In genomic region chr16:20715161-20715560, GRCm38 (mm10) we compare ENCODE assay signal across 8 mouse cellular contexts. TPM values are rescaled to one million over a fixed set of nuclear protein-coding genes. Genes with fewer than 3 reads are reported as not detected.
A peak's percentile ranks its signal among the peaks of the same experiment; 100 is the strongest.
DNase-seq lines count a peak whose midpoint lies in the region; ATAC-seq and TF ChIP-seq lines count a peak whose summit lies in the region.

No protein-coding gene starts in this region.

- no peak for ATAC-seq in heart, embryonic 16.5 days (replicated peaks; ENCODE audit: extremely low read depth, insufficient read depth, low FRiP score)
- no peak for ATAC-seq in hindbrain, embryonic 15.5 days (ENCODE audit: low FRiP score, low read depth)
- no peak for ATAC-seq in midbrain, embryonic 16.5 days
- ATAC-seq in CD4-positive, CD25-positive, alpha-beta regulatory T cell, adult 4 months, result no peak

- intact Hi-C loops in heart, postnatal 36 days (cut with DNase I), result no loop called here

- DNase-seq in heart, postnatal 36 days, result no peak
- no peak for DNase-seq in right cerebral cortex, adult 18-20 months
- DNase-seq in layer of hippocampus, adult 9-10 months (ENCODE audit: low spot score), result no peak

- peaks cover 4% of the 10 kb centered on the region; the same call in 1 of the 2 replicates for H3K36me3 ChIP-seq in heart, embryonic 16.5 days (ENCODE audit: control insufficient read depth, insufficient read depth)
- H3K36me3 ChIP-seq in hindbrain, embryonic 15.5 days, result peaks cover 23% of the 10 kb centered on the region
- peaks cover 9% of the 10 kb centered on the region for H3K36me3 ChIP-seq in midbrain, embryonic 16.5 days (ENCODE audit: control insufficient read depth, insufficient read depth, low read length)

- 77% methylated on average over 2 of the region's 2 CpGs for WGBS in heart, embryonic 16.5 days
- 49% methylated on average over 2 of the region's 2 CpGs for WGBS in hindbrain, embryonic 15.5 days
- 79% methylated on average over 2 of the region's 2 CpGs for WGBS in midbrain, embryonic 16.5 days

- TF ChIP-seq POLR2A in cortical plate, adult 2 months (IDR thresholded peaks at IDR 0.05; ENCODE audit: extremely low read depth, insufficient read depth, low read length), result no peak

- no peak overlapping the region for H3K27ac ChIP-seq in heart, embryonic 16.5 days (ENCODE audit: low read length)
- no peak overlapping the region for H3K27ac ChIP-seq in cortical plate, adult 2 months (ENCODE audit: insufficient read depth, low read length)
- peak overlapping the region; percentile 85; the same call in 1 of the 2 replicates for H3K27ac ChIP-seq in hindbrain, embryonic 15.5 days (replicated peaks)
- peak overlapping the region; percentile 95; the same call in 1 of the 2 replicates for H3K27ac ChIP-seq in midbrain, embryonic 16.5 days (ENCODE audit: low read length)

- peak overlapping the region; percentile 88 for H3K4me2 ChIP-seq in heart, embryonic 16.5 days (ENCODE audit: low read depth, low read length)
- peak overlapping the region; percentile 94 for H3K4me2 ChIP-seq in hindbrain, embryonic 15.5 days
- peak overlapping the region; percentile 95 for H3K4me2 ChIP-seq in midbrain, embryonic 16.5 days (ENCODE audit: low read length)

- H3K9me3 ChIP-seq in heart, embryonic 16.5 days (replicated peaks; ENCODE audit: control insufficient read depth, low read length), result no peaks in the 10 kb centered on the region
- H3K9me3 ChIP-seq in hindbrain, embryonic 15.5 days, result no peaks in the 10 kb centered on the region
- no peaks in the 10 kb centered on the region for H3K9me3 ChIP-seq in midbrain, embryonic 16.5 days (replicated peaks; ENCODE audit: control insufficient read depth, low read length, poor library complexity, severe bottlenecking)

- peak overlapping the region; percentile 80 for H3K4me3 ChIP-seq in heart, embryonic 16.5 days (ENCODE audit: low read length)
- H3K4me3 ChIP-seq in cortical plate, adult 2 months (ENCODE audit: insufficient read depth, low read length), result peak overlapping the region; percentile 72
- H3K4me3 ChIP-seq in hindbrain, embryonic 15.5 days, result peak overlapping the region; percentile 72
- H3K4me3 ChIP-seq in midbrain, embryonic 16.5 days (ENCODE audit: low read depth, low read length), result peak overlapping the region; percentile 69

- peak overlapping the region; percentile 80; the same call in 1 of the 2 replicates for H3K9ac ChIP-seq in heart, embryonic 16.5 days (ENCODE audit: low read length)
- peak overlapping the region; percentile 62 for H3K9ac ChIP-seq in hindbrain, embryonic 15.5 days
- peak overlapping the region; percentile 85 for H3K9ac ChIP-seq in midbrain, embryonic 16.5 days (ENCODE audit: low read depth, low read length)

- no peaks in the 10 kb centered on the region for H3K27me3 ChIP-seq in heart, embryonic 16.5 days (ENCODE audit: control insufficient read depth, insufficient read depth, low read length)
- no peaks in the 10 kb centered on the region for H3K27me3 ChIP-seq in hindbrain, embryonic 15.5 days
- no peaks in the 10 kb centered on the region for H3K27me3 ChIP-seq in midbrain, embryonic 16.5 days (ENCODE audit: control insufficient read depth, insufficient read depth, low read depth, low read length)

- peaks cover 18% of the 10 kb centered on the region for H3K4me1 ChIP-seq in heart, embryonic 16.5 days (ENCODE audit: control insufficient read depth, insufficient read depth, low read length)
- peaks cover 1% of the 10 kb centered on the region; the same call in 1 of the 2 replicates for H3K4me1 ChIP-seq in cortical plate, adult 2 months (ENCODE audit: control insufficient read depth, insufficient read depth, low read length)
- peaks cover 37% of the 10 kb centered on the region for H3K4me1 ChIP-seq in hindbrain, embryonic 15.5 days (replicated peaks)
- peaks cover 28% of the 10 kb centered on the region for H3K4me1 ChIP-seq in midbrain, embryonic 16.5 days (ENCODE audit: control insufficient read depth, insufficient read depth, low read length)

- no peak for TF ChIP-seq CTCF in cortical plate, adult 2 months (IDR thresholded peaks at IDR 0.05; ENCODE audit: extremely low read depth, insufficient read depth, low read length)

RNA-seq across cellular contexts. Expression of gene Polr2h, which starts 2.3 kb away (rescaled TPM):
- polyA plus RNA-seq in heart, embryonic 16.5 days (2015; fragmentation: Nextera tagmentation; extraction: Ambion mirVana), result 49.0 and 51.8 TPM in 2 replicates
- total RNA-seq in heart, postnatal 36 days (2021), result 10 to 100 TPM; 10.5 to 12.4 TPM
- polyA plus RNA-seq in cortical plate, adult 2 months (2012; rRNA removed), result 52.5 and 53.1 TPM in 2 replicates
- 89.0 and 89.8 TPM in 2 replicates for polyA plus RNA-seq in hindbrain, embryonic 15.5 days (2015; fragmentation: Nextera tagmentation; extraction: Ambion mirVana)
- polyA plus RNA-seq in midbrain, embryonic 16.5 days (2015; fragmentation: Nextera tagmentation; extraction: Ambion mirVana), result 83.0 and 88.0 TPM in 2 replicates
- polyA plus RNA-seq in CD4-positive, CD25-positive, alpha-beta regulatory T cell, adult 4 months (2017; shearing (Covaris generic)), result 10 to 100 TPM; 59.3 to 62.4 TPM

RNA-seq across cellular contexts. Expression of gene Clcn2, which starts 2.4 kb away (rescaled TPM):
- 3.8 TPM in 2 replicates for polyA plus RNA-seq in heart, embryonic 16.5 days (2015; fragmentation: Nextera tagmentation; extraction: Ambion mirVana)
- total RNA-seq in heart, postnatal 36 days (2021), result 1 to 10 TPM; 2.3 to 2.6 TPM
- polyA plus RNA-seq in cortical plate, adult 2 months (2012; rRNA removed), result 122 and 132 TPM in 2 replicates
- polyA plus RNA-seq in hindbrain, embryonic 15.5 days (2015; fragmentation: Nextera tagmentation; extraction: Ambion mirVana), result 33.7 and 36.0 TPM in 2 replicates
- polyA plus RNA-seq in midbrain, embryonic 16.5 days (2015; fragmentation: Nextera tagmentation; extraction: Ambion mirVana), result 22.3 and 25.4 TPM in 2 replicates
- polyA plus RNA-seq in CD4-positive, CD25-positive, alpha-beta regulatory T cell, adult 4 months (2017; shearing (Covaris generic)), result 1 to 10 TPM; 1.4 to 1.7 TPM

RNA-seq across cellular contexts. Expression of gene Chrd, which starts 17.8 kb away (rescaled TPM):
- 1.6 and 1.9 TPM in 2 replicates for polyA plus RNA-seq in heart, embryonic 16.5 days (2015; fragmentation: Nextera tagmentation; extraction: Ambion mirVana)
- total RNA-seq in heart, postnatal 36 days (2021), result 1 to 10 TPM; 2.1 to 2.5 TPM
- 71.8 and 94.6 TPM in 2 replicates for polyA plus RNA-seq in cortical plate, adult 2 months (2012; rRNA removed)
- polyA plus RNA-seq in hindbrain, embryonic 15.5 days (2015; fragmentation: Nextera tagmentation; extraction: Ambion mirVana), result 6.3 and 6.5 TPM in 2 replicates
- polyA plus RNA-seq in midbrain, embryonic 16.5 days (2015; fragmentation: Nextera tagmentation; extraction: Ambion mirVana), result 3.7 and 4.5 TPM in 2 replicates
- not detected for polyA plus RNA-seq in CD4-positive, CD25-positive, alpha-beta regulatory T cell, adult 4 months (2017; shearing (Covaris generic))

RNA-seq across cellular contexts. Expression of gene Thpo, which starts 19.1 kb away (rescaled TPM):
- polyA plus RNA-seq in heart, embryonic 16.5 days (2015; fragmentation: Nextera tagmentation; extraction: Ambion mirVana), result 0.25 and 0.34 TPM in 2 replicates
- total RNA-seq in heart, postnatal 36 days (2021), result under 1 TPM in 1 of 2 experiments, not detected in 1; 0.25 TPM
- polyA plus RNA-seq in cortical plate, adult 2 months (2012; rRNA removed), result 20.6 and 27.1 TPM in 2 replicates
- 0.85 and 1.4 TPM in 2 replicates for polyA plus RNA-seq in hindbrain, embryonic 15.5 days (2015; fragmentation: Nextera tagmentation; extraction: Ambion mirVana)
- polyA plus RNA-seq in midbrain, embryonic 16.5 days (2015; fragmentation: Nextera tagmentation; extraction: Ambion mirVana), result 1.5 TPM in 2 replicates
- not detected for polyA plus RNA-seq in CD4-positive, CD25-positive, alpha-beta regulatory T cell, adult 4 months (2017; shearing (Covaris generic))

RNA-seq across cellular contexts. Expression of gene Fam131a, which starts 22.1 kb away (rescaled TPM):
- 7.5 and 9.2 TPM in 2 replicates for polyA plus RNA-seq in heart, embryonic 16.5 days (2015; fragmentation: Nextera tagmentation; extraction: Ambion mirVana)
- total RNA-seq in heart, postnatal 36 days (2021), result 10 to 100 TPM; 27.9 to 30.2 TPM
- polyA plus RNA-seq in cortical plate, adult 2 months (2012; rRNA removed), result 316 and 358 TPM in 2 replicates
- 45.5 and 47.5 TPM in 2 replicates for polyA plus RNA-seq in hindbrain, embryonic 15.5 days (2015; fragmentation: Nextera tagmentation; extraction: Ambion mirVana)
- 62.1 and 66.5 TPM in 2 replicates for polyA plus RNA-seq in midbrain, embryonic 16.5 days (2015; fragmentation: Nextera tagmentation; extraction: Ambion mirVana)
- polyA plus RNA-seq in CD4-positive, CD25-positive, alpha-beta regulatory T cell, adult 4 months (2017; shearing (Covaris generic)), result under 1 TPM; 0.34 to 0.59 TPM

Comparison
In these comparisons a context has a peak if more than half of its experiments do, and no peak if none do; other contexts are left out.
1. H3K27ac ChIP-seq: peak in hindbrain, embryonic 15.5 days (single experiment) and midbrain, embryonic 16.5 days (single experiment); none in heart, embryonic 16.5 days (single experiment) and cortical plate, adult 2 months (single experiment).
2. Peak in every context shown above with its lines, with median percentiles within 50 percentile points of each other: H3K4me2 ChIP-seq, H3K4me3 ChIP-seq and H3K9ac ChIP-seq.